Mouse (Mus musculus): ENCODE measurements at regions not wholly inside any gene's neighbourhood (a gene's known extent, or its start where the extent isn't known, plus 50 kb on each side); places are given as distances from the start of the nearest gene placed in this dataset.
"Not testable (repeated sequence)": the region's sequence is repeated elsewhere in the genome, so short reads cannot be mapped to it uniquely, and the experiment has no call there.

GRCm38 (mm10) chr10:91425625-91426385, 244.7 kb upstream of the Tmpo start:
- H3K9me3 ChIP-seq; H3K36me3 ChIP-seq; H3K27me3 ChIP-seq (replicated peaks); H3K4me1 ChIP-seq (replicated peaks); H3K4me3 ChIP-seq (replicated peaks); H3K9ac ChIP-seq; H3K4me2 ChIP-seq (replicated peaks); ATAC-seq; H3K27ac ChIP-seq: not testable (repeated sequence)
- WGBS, result 85% methylated on average over 7 of the region's 7 CpGs

- Histone ChIP-seq H3K9ac (no peak overlapping the region), H3K4me3 (replicated peaks) (no peak overlapping the region), H3K9me3 (no peaks in the 10 kb centered on the region), H3K27ac (no peak overlapping the region), H3K4me1 (replicated peaks) (no peaks in the 10 kb centered on the region), H3K4me2 (replicated peaks) (no peak overlapping the region), H3K36me3 (no peaks in the 10 kb centered on the region), H3K27me3 (replicated peaks) (no peaks in the 10 kb centered on the region)
- no peak for ATAC-seq
- 62% methylated on average over 5 of the region's 5 CpGs for WGBS
These were observed 243.7 kb upstream of the Tmpo start for GRCm38 (mm10) chr10:91424786-91425185.

GRCm38 (mm10) chr10:91387255-91387654, 206.1 kb upstream of the Tmpo start:
- H3K9me3 ChIP-seq, result no peaks in the 10 kb centered on the region
- no peak overlapping the region for H3K27ac ChIP-seq
- ATAC-seq, result no peak
- no peaks in the 10 kb centered on the region for H3K27me3 ChIP-seq (replicated peaks)
- H3K9ac ChIP-seq, result no peak overlapping the region
- no peaks in the 10 kb centered on the region for H3K4me1 ChIP-seq (replicated peaks)
- H3K36me3 ChIP-seq, result no peaks in the 10 kb centered on the region
- WGBS, result 81% methylated on average over 3 of the region's 3 CpGs
- H3K4me2 ChIP-seq (replicated peaks), result no peak overlapping the region
- H3K4me3 ChIP-seq (replicated peaks), result no peak overlapping the region

GRCm38 (mm10) chr10:91384372-91384771, 203.3 kb upstream of the Tmpo start:
- Histone ChIP-seq H3K36me3 (no peaks in the 10 kb centered on the region), H3K9me3 (no peaks in the 10 kb centered on the region), H3K27ac (no peak overlapping the region), H3K4me1 (replicated peaks) (no peaks in the 10 kb centered on the region), H3K27me3 (replicated peaks) (no peaks in the 10 kb centered on the region), H3K4me3 (replicated peaks) (no peak overlapping the region), H3K4me2 (replicated peaks) (no peak overlapping the region), H3K9ac (no peak overlapping the region)
- 50% methylated on average over 2 of the region's 2 CpGs for WGBS
- no peak for ATAC-seq

- H3K27ac ChIP-seq, result no peak overlapping the region
- no peaks in the 10 kb centered on the region for H3K36me3 ChIP-seq
- H3K9ac ChIP-seq, result no peak overlapping the region
- no peaks in the 10 kb centered on the region for H3K27me3 ChIP-seq (replicated peaks)
- 87% methylated on average over 3 of the region's 3 CpGs for WGBS
- ATAC-seq, result no peak
- H3K9me3 ChIP-seq, result no peaks in the 10 kb centered on the region
- H3K4me2 ChIP-seq (replicated peaks), result no peak overlapping the region
- no peak overlapping the region for H3K4me3 ChIP-seq (replicated peaks)
- no peaks in the 10 kb centered on the region for H3K4me1 ChIP-seq (replicated peaks)
These were observed 195.6 kb upstream of the Tmpo start for GRCm38 (mm10) chr10:91376683-91377082.

GRCm38 (mm10) chr10:91367488-91367887, 186.4 kb upstream of the Tmpo start:
- Histone ChIP-seq H3K27ac (no peak overlapping the region), H3K27me3 (replicated peaks) (no peaks in the 10 kb centered on the region), H3K9me3 (no peaks in the 10 kb centered on the region), H3K9ac (no peak overlapping the region), H3K4me3 (replicated peaks) (no peak overlapping the region), H3K4me1 (replicated peaks) (no peaks in the 10 kb centered on the region), H3K4me2 (replicated peaks) (no peak overlapping the region), H3K36me3 (no peaks in the 10 kb centered on the region)
- WGBS, result 100% methylated on average over 1 of the region's 1 CpGs
- ATAC-seq, result no peak

- Histone ChIP-seq H3K9ac (no peak overlapping the region), H3K4me1 (replicated peaks) (no peaks in the 10 kb centered on the region), H3K4me2 (replicated peaks) (no peak overlapping the region), H3K9me3 (no peaks in the 10 kb centered on the region), H3K27ac (no peak overlapping the region), H3K27me3 (replicated peaks) (no peaks in the 10 kb centered on the region), H3K36me3 (no peaks in the 10 kb centered on the region), H3K4me3 (replicated peaks) (no peak overlapping the region)
- ATAC-seq, result no peak
- 68% methylated on average over 3 of the region's 3 CpGs for WGBS
These were observed 181.5 kb upstream of the Tmpo start for GRCm38 (mm10) chr10:91362587-91362986.

- 83% methylated on average over 2 of the region's 2 CpGs for WGBS
- no peaks in the 10 kb centered on the region for H3K27me3 ChIP-seq (replicated peaks)
- H3K27ac ChIP-seq, result no peak overlapping the region
- H3K4me2 ChIP-seq (replicated peaks), result no peak overlapping the region
- H3K36me3 ChIP-seq, result no peaks in the 10 kb centered on the region
- H3K9ac ChIP-seq, result no peak overlapping the region
- H3K9me3 ChIP-seq, result no peaks in the 10 kb centered on the region
- H3K4me1 ChIP-seq (replicated peaks), result no peaks in the 10 kb centered on the region
- H3K4me3 ChIP-seq (replicated peaks), result no peak overlapping the region
- no peak for ATAC-seq
These were observed 180.5 kb upstream of the Tmpo start for GRCm38 (mm10) chr10:91361621-91362020.

- no peaks in the 10 kb centered on the region for H3K36me3 ChIP-seq
- H3K27ac ChIP-seq, result no peak overlapping the region
- no peaks in the 10 kb centered on the region for H3K27me3 ChIP-seq (replicated peaks)
- 64% methylated on average over 5 of the region's 5 CpGs for WGBS
- no peak overlapping the region for H3K4me2 ChIP-seq (replicated peaks)
- H3K4me3 ChIP-seq (replicated peaks), result no peak overlapping the region
- H3K9me3 ChIP-seq, result no peaks in the 10 kb centered on the region
- ATAC-seq, result no peak
- H3K9ac ChIP-seq, result no peak overlapping the region
- no peaks in the 10 kb centered on the region for H3K4me1 ChIP-seq (replicated peaks)
These were observed 164.3 kb upstream of the Tmpo start for GRCm38 (mm10) chr10:91345465-91345864.

GRCm38 (mm10) chr10:91342083-91342482, 161.0 kb upstream of the Tmpo start:
- no peaks in the 10 kb centered on the region for H3K9me3 ChIP-seq
- no peak overlapping the region for H3K9ac ChIP-seq
- no peak overlapping the region for H3K4me2 ChIP-seq (replicated peaks)
- ATAC-seq, result no peak
- no peak overlapping the region for H3K4me3 ChIP-seq (replicated peaks)
- no peaks in the 10 kb centered on the region for H3K27me3 ChIP-seq (replicated peaks)
- no peak overlapping the region for H3K27ac ChIP-seq
- 75% methylated on average over 8 of the region's 8 CpGs for WGBS
- no peaks in the 10 kb centered on the region for H3K36me3 ChIP-seq
- H3K4me1 ChIP-seq (replicated peaks), result no peaks in the 10 kb centered on the region

- H3K9me3 ChIP-seq, result no peaks in the 10 kb centered on the region
- H3K27ac ChIP-seq, result no peak overlapping the region
- no peak overlapping the region for H3K9ac ChIP-seq
- no peaks in the 10 kb centered on the region for H3K36me3 ChIP-seq
- no peaks in the 10 kb centered on the region for H3K4me1 ChIP-seq (replicated peaks)
- H3K4me2 ChIP-seq (replicated peaks), result no peak overlapping the region
- no peak overlapping the region for H3K4me3 ChIP-seq (replicated peaks)
- no peak for ATAC-seq
- H3K27me3 ChIP-seq (replicated peaks), result no peaks in the 10 kb centered on the region
- 94% methylated on average over 3 of the region's 3 CpGs for WGBS
These were observed 158.2 kb upstream of the Tmpo start for GRCm38 (mm10) chr10:91339361-91339760.

GRCm38 (mm10) chr10:91326661-91327312, 145.7 kb upstream of the Tmpo start:
- Histone ChIP-seq H3K9me3 (no peaks in the 10 kb centered on the region), H3K9ac (no peak overlapping the region), H3K27me3 (replicated peaks) (no peaks in the 10 kb centered on the region), H3K36me3 (no peaks in the 10 kb centered on the region), H3K4me2 (replicated peaks) (no peak overlapping the region), H3K4me3 (replicated peaks) (no peak overlapping the region), H3K4me1 (replicated peaks) (no peaks in the 10 kb centered on the region), H3K27ac (no peak overlapping the region)
- no peak for ATAC-seq
- 33% methylated on average over 12 of the region's 12 CpGs for WGBS

- WGBS, result 74% methylated on average over 8 of the region's 8 CpGs
- Histone ChIP-seq H3K27ac (no peak overlapping the region), H3K9ac (no peak overlapping the region), H3K4me2 (replicated peaks) (no peak overlapping the region), H3K36me3 (no peaks in the 10 kb centered on the region), H3K27me3 (replicated peaks) (no peaks in the 10 kb centered on the region), H3K4me1 (replicated peaks) (no peaks in the 10 kb centered on the region), H3K4me3 (replicated peaks) (no peak overlapping the region), H3K9me3 (no peaks in the 10 kb centered on the region)
- no peak for ATAC-seq
These were observed 145.1 kb upstream of the Tmpo start for GRCm38 (mm10) chr10:91326144-91326655.

All from intestine, embryonic 15.5 days (tissue).